Mouse (Mus musculus): ENCODE data around the gene Gpr146.

GRCm38 (mm10) chr5:139404801-139405401, 27.4 kb downstream of the Gpr146 start, which contains the start of gene C130050O18Rik:
- TF ChIP-seq CTCF (IDR thresholded peaks at IDR 0.05; ENCODE audit: low read depth, low read length) (no peak), GATA1 (IDR thresholded peaks at IDR 0.05; ENCODE audit: borderline replicate concordance, low read length) (no peak), TAL1 (conservative IDR thresholded peaks at IDR 0.05; ENCODE audit: low read depth, low read length) (no peak), POLR2AphosphoS5 (IDR thresholded peaks at IDR 0.05; ENCODE audit: insufficient replicate concordance, low read depth, low read length) (no peak), GATA2 (IDR thresholded peaks at IDR 0.05; ENCODE audit: borderline replicate concordance, low read depth, low read length) (no peak)
